Mouse (Mus musculus) R1 (cell line): ENCODE data around the gene Szrd1.
A peak's percentile ranks its signal among the peaks of the same experiment; 100 is the strongest.

Source experiments
- DNase-seq: peaks from one replicate; pipeline ENCODE4 v3.0.0-alpha.2; 2018; ENCODE audit warnings: low read depth, low spot score

The Szrd1 gene

DNA sequence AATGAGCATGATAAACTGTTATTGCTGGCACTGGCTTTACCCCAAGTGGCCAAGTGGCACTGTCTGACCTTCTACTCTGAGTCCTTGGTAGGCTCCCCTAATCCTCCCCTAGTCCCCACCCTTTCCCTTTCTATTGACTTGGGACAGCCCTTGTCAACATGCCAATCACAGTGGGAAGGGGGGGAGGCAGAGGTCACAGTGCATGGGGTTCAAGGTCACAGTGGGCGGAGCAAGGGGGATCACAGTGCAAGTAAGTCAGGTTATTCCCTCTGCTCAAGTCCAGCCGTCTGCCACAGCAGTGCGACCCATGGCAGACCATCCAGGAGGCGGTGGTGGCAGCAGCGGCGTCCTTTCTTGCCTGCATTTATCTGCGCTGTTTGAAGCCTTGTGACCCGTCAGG is 24.2 kb downstream of the Szrd1 start:
- peak; percentile 95 for DNase-seq

DNA sequence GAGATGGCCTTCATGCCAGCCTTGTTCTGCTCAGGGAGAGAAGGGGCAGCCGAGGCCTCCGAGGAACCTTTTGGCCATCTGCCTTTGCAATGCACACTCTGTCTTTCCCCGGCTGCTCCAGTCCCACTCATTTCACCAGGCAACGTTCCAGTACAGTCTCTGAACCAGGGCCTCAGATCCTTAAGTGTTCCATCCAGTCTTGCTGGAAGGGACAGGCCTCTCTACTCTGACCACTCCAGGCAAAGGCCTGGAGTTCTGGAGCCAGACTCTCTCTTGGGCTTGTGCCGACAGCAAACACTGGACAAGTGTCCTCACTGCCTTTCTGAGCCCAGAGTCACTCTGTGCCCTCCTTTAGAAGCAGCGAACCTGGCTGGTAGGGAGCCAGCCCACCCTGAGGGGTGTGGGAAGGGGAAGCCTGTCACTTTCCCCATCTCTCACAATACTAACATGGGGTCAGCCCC is 25.0 kb downstream of the Szrd1 start:
- no peak for DNase-seq

DNA sequence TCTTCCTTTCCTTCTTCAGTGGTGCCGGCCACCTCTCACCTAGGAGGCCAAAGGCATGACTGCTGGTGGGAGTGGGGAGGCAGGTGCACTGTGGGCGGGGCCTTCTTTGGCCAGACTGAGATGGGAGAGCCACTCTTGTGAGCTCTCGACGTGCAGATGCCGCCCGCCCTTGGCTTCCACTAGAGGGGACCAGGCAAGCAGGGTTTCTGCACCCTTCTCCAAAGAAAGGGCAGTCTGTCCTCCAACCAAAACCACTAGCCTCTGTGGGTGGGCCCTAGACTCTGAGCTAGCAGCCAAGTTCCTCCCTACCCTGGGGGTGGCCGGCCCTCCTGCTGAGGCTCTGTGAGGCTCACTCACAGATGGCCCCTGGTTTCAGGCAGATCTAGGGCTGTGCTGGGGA is 25.7 kb downstream of the Szrd1 start:
- DNase-seq: peak; percentile 75

DNA sequence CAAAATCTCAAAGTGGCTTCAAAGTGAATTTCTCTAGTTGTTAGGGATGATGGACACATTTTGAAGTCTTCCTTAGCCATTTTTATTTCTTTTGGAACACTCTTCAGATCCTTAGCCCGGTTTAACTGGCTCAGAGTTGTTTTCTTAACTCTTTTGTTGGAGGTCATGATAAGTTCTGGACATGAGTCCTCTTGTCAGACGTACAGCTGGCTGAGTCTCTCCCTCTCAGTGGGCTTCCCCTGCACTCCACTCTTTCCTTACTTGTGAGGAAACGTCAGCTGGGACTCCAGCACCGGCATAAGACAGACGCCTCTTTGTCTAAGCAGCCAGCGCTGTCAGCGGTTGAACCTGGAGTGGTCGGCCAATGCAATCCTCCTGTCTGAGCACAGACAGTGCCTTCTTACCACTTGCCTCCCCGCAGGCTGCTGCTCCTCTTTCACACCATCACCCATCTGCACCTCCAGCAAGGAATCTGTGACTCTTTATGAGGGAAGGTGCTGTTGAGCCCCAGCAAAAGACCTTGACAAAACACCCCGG is 31.3 kb downstream of the Szrd1 start:
- no peak for DNase-seq

DNA sequence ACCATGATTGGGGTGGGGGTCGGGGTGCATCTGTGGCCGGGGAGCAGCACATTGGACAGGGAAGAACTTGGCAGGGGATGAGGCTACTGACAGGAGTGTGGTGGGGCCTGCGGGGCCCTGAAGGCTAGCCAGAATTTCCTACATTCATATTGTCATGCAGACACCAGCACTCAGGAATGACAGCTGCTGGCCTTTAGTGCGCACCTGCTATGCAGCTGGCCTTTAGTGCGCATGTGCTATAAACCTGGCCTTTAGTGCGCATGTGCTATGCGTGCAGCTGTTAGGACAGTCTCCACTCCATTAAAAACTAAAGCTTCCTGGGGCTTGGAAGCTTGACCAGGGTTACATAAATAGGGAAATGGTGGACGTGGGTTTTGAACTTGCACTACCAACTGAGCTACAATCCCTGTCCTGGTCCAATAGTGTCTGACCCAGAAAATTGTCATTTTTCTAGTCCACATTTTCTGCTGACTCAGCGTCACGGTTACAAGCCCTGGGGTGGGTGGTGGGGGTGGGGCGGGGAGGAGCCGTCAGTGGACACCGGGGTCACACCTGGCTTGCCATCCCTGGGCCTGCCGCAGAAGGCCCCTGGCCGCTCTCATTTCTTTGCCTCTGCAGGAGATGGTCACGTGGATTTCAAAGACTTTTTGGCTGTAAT is 32.9 kb downstream of the Szrd1 start:
- DNase-seq: no peak

DNA sequence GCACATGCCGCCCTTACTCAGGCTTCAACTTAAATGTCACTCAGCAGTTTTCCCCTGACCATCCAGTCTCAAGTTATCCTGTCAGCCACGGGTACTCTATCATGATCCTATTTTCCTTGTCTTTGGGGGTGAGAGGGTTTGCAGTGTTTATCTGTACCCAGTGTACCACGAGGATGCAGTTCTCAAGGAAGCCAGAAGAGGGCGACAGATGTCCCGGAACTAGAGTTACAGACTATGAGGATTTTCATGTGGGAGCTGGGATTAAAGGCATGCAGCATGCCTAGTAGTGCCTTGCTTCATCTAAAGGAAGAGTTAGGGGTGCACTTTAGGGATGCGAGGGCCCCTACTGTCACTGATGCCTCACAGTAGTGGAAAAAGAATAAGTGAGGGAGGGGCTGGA is 37.7 kb downstream of the Szrd1 start:
- peak; percentile 84 for DNase-seq

DNA sequence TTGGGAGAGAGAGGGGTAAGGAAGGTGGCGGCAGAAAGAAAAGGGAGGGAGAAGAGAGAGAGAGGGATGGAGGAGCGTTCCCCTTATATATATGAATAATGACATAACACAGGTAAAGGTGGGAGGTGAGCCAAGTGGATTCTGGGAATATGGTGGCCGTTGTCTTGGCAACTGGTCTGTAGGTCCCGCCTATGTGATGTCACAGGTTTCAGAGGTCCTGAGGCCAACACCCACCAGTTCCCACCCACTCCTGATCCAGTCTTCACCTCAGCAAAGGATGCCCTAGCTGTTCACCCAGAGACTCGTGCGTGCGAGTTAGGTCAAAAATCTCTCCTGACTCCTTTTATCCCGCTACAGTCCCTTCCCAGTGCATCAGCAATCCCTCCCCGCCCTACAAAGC is 38.3 kb downstream of the Szrd1 start:
- DNase-seq: peak; percentile 70

DNA sequence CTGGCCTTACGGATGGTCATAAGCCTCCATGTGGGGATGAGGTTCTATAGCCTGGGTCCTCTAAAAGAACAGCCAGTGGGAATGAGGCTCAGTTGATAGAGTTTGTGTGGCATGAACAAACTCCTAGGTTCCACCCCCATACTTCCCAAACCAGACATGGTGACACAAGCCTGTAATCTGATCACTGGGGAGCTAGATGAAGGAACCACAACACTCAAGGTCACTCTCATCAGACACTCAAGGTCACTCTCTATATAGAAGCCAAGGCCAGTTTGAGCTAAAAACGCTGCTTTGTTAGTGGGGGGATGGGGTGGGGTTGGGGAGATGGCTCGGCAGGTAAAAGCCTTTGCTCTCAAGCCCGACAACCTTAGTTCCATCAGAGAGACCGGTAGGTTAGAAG is 39.6 kb downstream of the Szrd1 start:
- DNase-seq: peak; percentile 44

DNA sequence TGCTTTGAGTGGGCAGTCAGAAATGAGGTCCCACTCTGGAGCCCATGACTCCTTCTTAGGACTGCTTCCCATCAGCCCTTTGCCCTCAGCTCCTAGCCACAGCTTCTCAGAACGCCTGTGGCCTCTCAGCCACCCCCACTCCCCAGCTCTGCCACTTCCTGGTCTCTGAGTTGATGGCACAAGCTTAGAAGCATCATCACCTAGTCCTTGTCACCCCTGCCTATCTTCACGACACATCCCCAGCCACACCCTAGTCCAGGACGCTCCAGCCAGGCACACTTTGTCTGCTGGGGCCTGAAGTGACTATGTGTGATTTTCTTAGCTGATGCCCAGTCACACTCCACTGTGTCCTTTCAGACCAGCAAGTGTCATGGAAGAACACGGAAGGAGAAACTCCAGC is 40.6 kb downstream of the Szrd1 start:
- DNase-seq: no peak

DNA sequence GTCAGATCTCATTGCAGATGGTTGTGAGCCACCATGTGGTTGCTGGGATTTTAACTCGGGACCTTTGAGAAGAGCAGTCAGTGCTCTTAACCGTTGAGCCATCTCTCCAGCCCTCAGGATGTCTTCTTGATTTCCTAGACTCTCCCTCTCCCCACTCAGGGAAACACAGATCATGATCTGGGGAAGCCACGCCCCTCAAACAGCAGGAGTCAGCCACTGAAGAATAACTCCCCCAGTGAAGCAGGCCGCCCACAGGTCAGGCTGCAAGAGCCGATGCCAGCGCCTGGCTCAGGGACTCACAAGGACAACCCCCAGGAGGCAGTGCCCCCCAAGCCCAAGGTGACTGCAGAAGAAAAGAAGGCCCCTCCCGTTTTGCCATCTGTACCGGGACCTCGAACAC is 42.9 kb downstream of the Szrd1 start:
- DNase-seq: peak; percentile 70

DNA sequence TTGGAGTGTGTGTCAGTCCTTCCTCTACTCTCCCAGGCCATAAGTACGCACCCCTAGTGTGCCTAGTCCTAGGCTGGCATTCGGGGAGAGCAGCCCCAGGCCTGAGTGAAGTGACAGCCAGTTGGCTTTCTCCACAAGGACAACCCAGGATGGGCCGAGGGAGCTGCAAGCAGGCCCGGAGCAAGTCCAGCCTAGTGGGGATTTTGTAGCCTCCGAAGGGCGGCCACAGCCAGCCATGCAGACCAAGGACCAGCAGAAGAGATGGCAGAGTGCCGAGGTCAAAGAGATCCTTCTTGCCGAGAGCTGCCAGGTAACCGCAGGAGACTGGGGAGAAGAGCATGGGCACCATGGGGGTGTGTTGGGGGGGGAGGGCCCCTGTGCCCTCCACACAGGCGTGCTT is 44.6 kb downstream of the Szrd1 start:
- DNase-seq: no peak

DNA sequence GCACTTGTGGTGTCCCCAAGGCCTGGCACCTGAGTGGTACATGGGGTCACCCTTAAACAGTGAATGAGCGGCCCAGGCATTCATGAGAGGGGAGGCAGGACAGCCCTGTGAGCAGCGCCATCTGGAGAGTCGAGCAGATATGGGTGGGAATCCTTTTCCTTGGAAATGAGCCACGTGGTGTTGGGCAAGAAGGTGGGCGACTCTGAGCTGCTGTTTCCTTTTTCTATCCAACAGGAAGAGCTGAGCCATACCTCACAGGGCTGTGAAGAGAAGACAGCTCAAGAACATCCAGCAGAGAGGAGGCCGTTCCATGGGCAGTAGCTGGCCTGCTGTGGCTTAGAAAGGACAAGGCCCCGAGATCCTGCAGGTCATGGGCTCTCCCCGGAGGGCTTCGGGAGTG is 50.9 kb downstream of the Szrd1 start:
- DNase-seq: no peak

DNA sequence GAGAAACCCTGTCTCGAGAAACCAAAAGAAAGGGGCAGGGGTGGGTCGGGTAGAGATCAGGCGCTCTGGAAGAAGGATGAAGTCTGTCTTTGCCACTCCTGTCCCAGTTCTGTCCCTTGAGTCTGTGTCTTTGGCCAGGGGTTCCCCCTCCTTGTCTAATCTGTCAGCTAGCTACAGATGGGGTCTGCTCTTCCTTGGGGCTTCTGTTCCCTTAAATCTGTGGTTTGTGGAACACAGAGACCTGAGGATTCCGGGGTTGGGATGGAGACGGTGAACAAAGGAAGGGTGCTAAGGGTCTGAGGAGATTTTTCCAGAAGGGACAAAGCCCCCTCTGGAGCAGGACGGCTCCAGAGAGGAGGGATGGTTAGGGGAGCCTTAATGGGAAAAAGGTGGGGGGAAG is 51.5 kb downstream of the Szrd1 start, which contains the start of gene Spata21:
Spata21 (plus strand) TSS at position 301 of the 400 bp plus-strand sequence.
- DNase-seq: no peak

DNA sequence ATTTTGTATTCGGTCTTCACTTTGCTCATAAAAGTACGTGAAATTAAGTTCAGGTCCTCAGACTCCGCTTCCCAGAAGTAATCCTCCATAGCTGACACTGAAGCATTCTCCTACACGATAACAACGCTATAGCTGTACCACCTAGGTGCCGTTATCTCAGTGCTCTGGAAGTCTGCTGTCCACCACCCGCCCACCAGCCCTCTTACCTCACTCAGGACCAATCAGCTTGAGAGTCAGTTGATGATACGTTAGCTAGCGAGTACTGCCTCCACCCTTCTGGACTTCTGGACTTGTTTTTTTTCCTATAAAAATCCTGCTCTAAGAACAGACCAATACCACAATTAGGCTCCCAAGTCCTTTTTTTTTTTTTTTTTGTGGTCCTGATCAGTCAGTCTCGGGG is 52.7 kb downstream of the Szrd1 start:
- DNase-seq: no peak

DNA sequence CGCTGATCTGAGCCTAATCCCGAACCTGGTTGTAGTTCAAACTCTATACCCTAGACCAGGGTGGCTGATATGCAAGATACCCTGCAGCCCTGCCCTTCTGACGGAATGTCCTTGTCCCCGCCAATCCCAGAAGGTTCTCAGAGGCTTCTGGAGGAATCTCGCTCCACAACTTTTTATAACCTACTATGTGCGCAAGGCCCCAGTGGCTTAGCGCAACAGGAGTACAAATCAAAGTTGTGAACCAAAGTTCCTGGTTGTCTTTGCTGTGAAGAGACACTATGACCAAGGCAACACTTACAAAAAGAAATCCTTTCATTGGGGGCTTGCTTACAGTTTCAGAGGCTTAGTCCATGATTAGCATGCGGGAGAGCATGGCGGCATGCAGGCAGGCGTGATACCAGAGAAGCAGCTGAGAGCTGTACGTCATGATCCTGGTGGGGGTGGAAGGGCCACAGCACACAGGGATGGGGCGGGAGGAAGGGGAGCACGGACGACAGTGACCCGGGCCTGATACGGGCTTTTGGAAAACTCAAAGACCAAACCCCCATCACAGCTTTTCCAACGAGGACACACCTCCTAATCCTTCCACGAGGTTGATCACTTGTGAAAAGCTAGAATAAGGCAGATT is 61.0 kb downstream of the Szrd1 start:
- peak; percentile 72 for DNase-seq

DNA sequence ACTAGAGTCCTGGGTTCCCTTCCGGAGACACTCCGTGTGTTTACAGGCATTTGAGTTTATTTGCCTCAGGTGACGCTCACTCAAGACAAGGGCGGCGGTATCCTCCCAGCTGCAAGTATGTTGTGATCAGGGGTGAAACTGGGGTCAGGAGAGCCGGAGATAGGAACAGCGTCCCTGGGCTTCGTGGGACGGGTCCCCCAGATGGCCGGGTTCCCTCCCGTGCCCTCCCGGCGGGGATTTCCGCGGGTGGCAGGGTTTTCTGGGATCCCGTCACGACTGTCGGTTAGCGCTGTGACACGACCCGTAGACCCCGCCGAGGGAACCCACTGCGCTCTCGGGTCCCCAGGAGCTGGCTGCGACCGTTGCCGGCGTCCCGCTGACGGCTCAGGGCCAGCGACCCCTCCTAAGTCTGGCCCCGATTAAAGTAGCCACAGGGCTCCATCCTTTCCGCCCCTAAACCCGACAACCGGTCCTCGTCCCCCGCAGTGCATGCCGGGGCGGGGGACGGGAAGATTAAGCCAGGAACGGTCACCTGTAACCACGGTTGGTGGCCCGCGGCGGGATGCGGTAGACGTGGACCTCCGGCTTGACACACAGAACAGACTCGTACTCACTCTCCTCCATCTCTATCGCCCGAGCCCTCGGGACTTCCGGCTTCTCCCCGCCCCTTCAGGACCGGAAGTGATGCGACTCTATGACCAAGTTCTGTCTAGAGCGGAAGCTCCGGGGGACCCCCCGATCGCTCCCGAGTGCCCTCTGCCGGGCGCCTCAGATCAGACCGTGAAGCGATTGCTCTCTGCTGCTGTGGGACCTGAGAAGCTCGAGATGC is 61.7 kb downstream of the Szrd1 start, which contains the start of gene Necap2:
Necap2 (minus strand) TSS at position 677 of the 829 bp plus-strand sequence.
- DNase-seq: peak; percentile 98

DNA sequence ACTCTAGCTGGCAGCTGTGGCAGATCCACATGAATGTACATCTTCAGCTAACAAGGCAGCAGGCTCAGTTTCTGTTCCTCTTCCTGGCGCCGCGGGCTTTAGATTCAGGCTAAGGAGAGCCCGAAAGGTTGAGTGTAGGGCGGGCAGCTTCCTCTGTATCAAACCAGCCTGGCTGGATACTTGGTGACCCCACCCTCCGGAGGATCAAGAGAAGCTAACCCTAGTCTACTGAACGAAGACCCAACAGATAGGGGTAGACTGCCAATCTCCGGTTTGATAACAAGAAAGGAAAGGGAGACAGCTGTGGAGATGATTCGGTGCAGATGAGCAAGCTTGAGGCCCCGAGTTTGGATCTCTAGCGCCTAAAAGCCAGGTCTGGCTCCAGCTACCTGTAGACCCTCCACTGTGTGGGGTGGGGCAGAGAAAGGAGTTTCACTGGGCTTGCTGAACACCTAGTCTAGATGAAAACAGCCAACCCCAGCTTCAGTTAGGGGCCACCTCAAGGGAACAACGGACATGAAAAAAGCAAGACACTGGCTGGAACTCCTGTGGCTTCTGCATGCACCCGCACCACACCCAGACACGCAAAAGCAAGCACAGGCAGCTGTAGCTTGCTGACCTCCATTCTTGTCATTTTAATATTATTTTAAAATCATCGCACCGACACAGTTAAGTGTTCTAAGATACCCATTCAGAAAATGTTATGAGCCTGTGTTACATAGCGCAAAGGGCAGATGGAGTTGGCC is 62.6 kb downstream of the Szrd1 start:
- no peak for DNase-seq

DNA sequence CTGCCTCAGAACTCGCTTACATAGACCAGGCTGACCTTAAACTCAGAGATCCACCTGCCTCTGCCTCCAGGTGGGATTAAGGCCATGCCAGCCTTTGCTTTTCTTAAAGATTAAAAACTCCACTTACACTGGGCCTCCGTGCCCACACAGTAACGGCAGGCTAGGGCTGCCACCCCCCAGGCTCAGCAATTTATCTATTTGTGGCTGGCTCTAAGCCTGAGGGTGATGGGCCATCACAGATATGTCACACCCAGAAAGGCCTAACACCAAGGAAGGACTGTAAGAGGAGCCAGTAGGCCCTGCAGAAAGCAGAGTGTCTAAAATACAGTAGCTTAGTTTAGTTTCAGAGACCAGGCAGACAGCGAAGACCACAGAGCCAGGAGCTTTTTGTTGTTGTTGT is 65.5 kb downstream of the Szrd1 start:
- no peak for DNase-seq

DNA sequence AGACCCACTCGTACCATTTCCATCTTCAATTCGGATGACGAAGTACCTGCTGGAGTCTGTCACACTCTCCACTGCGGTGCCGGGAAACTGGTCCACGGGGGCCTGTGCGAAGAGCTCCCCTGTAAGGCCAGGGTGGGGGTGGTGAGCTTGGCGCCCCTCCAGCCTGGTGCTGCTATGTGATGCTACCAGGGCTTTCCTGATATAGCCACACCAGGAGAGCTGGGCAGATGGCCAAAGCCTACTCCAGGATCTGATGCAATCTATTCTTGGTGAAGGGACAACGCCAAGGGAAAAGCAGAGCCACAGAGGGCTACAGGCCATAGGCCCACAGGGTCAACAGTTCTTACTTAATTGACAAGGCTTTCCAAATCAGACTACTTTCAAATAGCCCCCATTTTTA is 65.9 kb downstream of the Szrd1 start:
- no peak for DNase-seq

DNA sequence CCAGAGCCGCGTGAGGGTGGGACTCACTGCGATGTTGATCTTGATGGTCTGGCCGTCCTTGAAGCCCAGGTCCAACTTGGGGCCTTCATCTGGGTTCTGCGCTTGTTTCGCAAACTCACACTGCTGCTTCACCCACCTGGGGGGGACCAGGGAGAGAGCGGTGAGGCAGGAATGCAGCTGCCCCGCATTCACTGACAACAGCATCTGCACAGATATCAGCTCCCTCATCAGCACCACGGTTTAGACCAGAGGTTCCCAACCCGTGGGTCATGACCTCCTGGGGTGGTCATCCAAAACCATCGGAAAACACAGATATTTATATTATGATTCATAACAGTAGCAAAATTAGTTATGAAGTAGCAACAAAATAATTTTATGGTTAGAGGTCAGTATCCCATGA is 67.1 kb downstream of the Szrd1 start:
- DNase-seq: no peak

DNA sequence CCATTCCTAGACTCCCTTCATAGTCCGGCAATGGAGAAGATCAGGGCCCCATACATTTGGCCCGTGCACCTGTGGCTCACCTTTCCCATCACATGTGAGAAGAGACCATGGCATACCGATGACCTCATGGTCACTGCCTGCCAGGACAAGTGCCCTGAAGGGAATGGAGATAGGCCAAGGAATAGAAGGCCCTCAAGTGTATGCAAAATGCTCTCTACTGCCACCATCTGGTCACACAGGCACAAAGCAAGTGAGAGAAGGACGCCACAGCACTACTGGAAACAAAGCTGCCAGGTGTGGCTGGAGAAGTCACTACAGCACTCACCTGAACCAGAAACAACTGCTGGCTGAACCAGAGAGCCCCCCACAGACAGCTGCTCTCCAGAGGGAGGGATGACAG is 69.8 kb downstream of the Szrd1 start:
- DNase-seq: no peak

DNA sequence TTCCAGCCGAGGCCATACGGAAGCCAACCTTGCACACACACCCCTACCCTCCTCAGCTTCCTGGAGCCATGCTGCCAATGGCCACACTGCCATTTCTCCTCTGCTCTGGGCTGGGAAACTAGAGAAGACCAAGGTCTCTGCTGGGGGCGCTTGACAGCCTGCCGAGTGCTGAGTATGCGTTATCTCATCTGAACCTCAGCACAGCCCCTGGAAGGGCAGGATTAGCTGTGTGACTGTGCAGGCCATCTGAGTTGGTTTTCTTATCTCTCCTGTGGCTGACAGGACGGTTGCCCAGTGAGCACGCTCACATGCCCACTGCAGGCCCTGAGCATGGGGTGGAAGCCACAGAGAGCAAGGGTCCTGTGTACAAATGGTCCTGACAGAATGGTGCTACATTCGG is 70.9 kb downstream of the Szrd1 start:
- no peak for DNase-seq
